Mouse (Mus musculus) thymus, adult 2 months (tissue): Measurements from ENCODE around the gene Hnrnph1. TPM values are rescaled to one million over a fixed set of nuclear protein-coding genes. Genes with fewer than 3 reads are reported as not detected.

Experiments used
- DNase-seq: peaks from one replicate; pipeline ENCODE4 v3.0.0; 2021
- H3K27ac ChIP-seq: fragments of 200-500 bp; 2 replicates; pipeline ENCODE4 v1.5.1; 2012; ENCODE audit warnings: low read length, control low read depth; ENCODE audit not compliant: control insufficient read depth, insufficient read depth
- H3K27me3 ChIP-seq: fragments of 200-500 bp; 2 replicates; pipeline ENCODE4 v1.6.1; 2012; ENCODE audit warnings: mild to moderate bottlenecking, low read length, moderate library complexity, mixed read lengths; ENCODE audit not compliant: control insufficient read depth, insufficient read depth
- H3K36me3 ChIP-seq: fragments of 200-500 bp; 2 replicates; pipeline ENCODE4 v1.6.1; 2012; ENCODE audit warnings: mild to moderate bottlenecking, low read length, moderate library complexity; ENCODE audit not compliant: control insufficient read depth, insufficient read depth
- H3K4me1 ChIP-seq: fragments of 200-500 bp; replicated peaks from 2 replicates; pipeline ENCODE4 v1.6.1; 2012; ENCODE audit warnings: low read length; ENCODE audit not compliant: control insufficient read depth, insufficient read depth
- H3K4me3 ChIP-seq: fragments of 200-500 bp; 2 replicates; pipeline ENCODE4 v1.5.1; 2012; ENCODE audit warnings: mild to moderate bottlenecking, low read length, control low read depth, moderate library complexity; ENCODE audit not compliant: control insufficient read depth, insufficient read depth
- CTCF ChIP-seq: fragments of 200-500 bp; IDR thresholded peaks from 2 replicates; pipeline ENCODE4 v1.5.1; 2012; ENCODE audit warnings: mild to moderate bottlenecking, control low read depth, low read length, moderate library complexity, borderline replicate concordance; ENCODE audit not compliant: control insufficient read depth, poor library complexity, insufficient read depth; ENCODE audit errors: extremely low read depth
- POLR2A ChIP-seq: fragments of 200-500 bp; IDR thresholded peaks from 2 replicates; pipeline ENCODE4 v1.6.1; 2012; ENCODE audit warnings: mild to moderate bottlenecking, low read length, control low read depth, moderate library complexity; ENCODE audit not compliant: control insufficient read depth, poor library complexity, insufficient read depth; ENCODE audit errors: extremely low read depth
- WGBS: fragments of 180-500 bp; shearing (Covaris S2); methylation state at CpG from one replicate; pipeline ENCODE4 v1.1.7; 2018; 5-methylcytosine and 5-hydroxymethylcytosine counted together
- polyA plus RNA-seq: library from polyadenylated mRNA; depleted of rRNA; stranded (reverse); fragments of >200 nt; gene quantifications from 2 replicates; pipeline ENCODE4 v1.2.3, GENCODE M21; 2012

Hnrnph1 gene
- polyA plus RNA-seq, 1 experiment = 164 TPM

DNA sequence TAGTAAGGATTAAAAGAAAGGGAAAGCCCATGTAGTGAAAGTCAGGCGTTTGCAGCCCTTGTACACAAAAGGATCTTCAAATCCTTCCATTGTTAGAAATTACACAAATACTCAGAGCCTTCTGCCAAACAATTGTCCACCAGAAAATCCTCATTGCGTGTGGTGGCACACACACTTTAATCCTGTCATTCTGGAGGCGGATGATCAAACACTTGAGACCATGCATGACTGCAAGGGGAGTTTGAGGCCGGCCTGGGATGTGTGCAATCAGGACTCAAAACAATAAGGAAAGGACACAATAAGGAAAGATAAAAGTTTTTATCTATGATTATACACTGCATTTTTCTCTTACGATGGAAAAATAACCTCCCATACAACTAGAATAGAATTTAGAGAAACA, 1.4 kb upstream of the Hnrnph1 start:
- DNase-seq = no peak
- 91% methylated on average over 5 of the region's 5 CpGs for WGBS
- TF ChIP-seq POLR2A (no peak), CTCF (no peak)
- no peak overlapping the region for H3K4me3 ChIP-seq
- no peaks in the 10 kb centered on the region for H3K27me3 ChIP-seq
- H3K27ac ChIP-seq = no peak overlapping the region
- H3K36me3 ChIP-seq = peaks cover 14% of the 10 kb centered on the region
- peaks cover 4% of the 10 kb centered on the region for H3K4me1 ChIP-seq

DNA sequence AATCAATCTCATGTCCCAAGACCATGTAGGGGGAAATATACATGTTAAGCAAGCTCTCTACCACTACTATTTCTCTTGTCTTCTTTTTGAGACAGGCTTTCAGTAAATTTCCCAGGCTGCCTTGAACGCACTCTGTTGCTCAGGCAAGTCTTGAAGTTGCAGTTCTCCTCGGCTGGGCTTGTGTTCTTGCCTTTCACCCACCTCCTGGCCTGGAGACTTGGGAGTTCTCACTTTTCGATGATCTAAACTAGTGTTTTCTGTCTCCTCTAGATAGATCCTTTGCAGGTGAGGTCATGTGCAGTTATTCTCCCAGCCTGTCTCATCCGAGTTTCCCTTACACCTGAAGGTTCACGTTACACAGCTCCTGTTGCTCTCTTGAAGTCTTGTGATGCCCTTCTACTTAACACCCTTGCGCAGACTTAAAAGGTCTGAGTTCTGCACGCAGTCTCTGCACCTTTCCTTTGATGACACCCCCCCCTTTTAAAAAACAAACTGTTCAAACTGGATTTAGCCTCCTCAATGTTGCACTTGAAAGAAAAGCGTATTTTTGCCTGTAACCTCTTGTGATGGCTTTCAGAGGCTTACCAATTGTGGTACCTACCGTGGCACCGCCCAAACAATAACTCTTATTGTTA, 517 bp upstream of the Hnrnph1 start:
- DNase-seq = peak; percentile 11
- Histone ChIP-seq H3K4me1 (peaks cover 4% of the 10 kb centered on the region), H3K27ac (peak overlapping the region; percentile 90), H3K4me3 (peak overlapping the region; percentile 77), H3K27me3 (no peaks in the 10 kb centered on the region), H3K36me3 (peaks cover 17% of the 10 kb centered on the region)
- TF ChIP-seq CTCF (no peak), POLR2A (no peak)
- 20% methylated on average over 10 of the region's 10 CpGs for WGBS

DNA sequence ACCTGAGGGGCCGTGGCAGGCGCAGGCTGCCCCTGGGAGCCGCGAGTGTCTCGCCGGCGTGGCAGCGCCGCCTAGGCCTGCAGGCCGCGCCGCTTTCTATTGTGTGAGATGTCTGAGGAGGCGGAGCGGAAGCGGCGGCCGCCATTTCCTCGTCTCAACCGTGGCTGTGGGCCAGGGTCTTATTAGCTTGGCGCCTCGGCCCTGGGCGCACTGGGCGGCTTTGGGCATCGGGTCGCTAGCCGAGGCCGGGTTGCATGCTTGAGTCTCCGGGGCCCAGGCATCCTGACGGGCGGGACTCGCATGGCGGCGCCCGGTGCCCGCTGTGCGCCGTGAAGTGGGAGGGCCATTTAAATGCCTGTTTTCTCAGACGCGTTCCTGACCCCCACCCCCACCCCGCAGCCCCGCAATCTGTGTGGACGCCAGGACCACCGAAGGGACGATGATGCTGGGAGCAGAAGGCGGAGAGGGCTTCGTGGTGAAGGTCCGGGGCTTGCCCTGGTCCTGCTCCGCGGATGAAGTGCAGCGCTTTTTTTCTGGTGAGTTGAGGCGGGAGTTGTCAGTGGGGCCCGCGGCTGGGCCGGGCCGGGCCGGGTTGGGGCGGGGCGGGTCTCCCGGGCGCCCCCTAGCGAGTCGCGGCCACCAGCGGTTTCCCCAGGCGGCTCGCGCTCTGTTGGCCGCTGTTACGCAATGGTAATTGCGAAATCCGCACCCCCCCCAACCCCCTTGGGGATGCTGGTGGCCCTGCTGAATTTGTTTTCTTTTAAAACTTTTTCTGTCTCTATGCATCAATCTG, 1.3 kb downstream of the Hnrnph1 start:
- H3K4me3 ChIP-seq = peak overlapping the region; percentile 90
- under 1% methylated on average over 71 of the region's 71 CpGs for WGBS
- H3K27me3 ChIP-seq = no peaks in the 10 kb centered on the region
- peaks cover 4% of the 10 kb centered on the region for H3K4me1 ChIP-seq
- TF ChIP-seq POLR2A (peak; percentile 57; the same call in 1 of the 2 replicates), CTCF (peak; percentile 91; the same call in 1 of the 2 replicates)
- peaks cover 32% of the 10 kb centered on the region for H3K36me3 ChIP-seq
- H3K27ac ChIP-seq = peak overlapping the region; percentile 96
- DNase-seq = peak; percentile 78

DNA sequence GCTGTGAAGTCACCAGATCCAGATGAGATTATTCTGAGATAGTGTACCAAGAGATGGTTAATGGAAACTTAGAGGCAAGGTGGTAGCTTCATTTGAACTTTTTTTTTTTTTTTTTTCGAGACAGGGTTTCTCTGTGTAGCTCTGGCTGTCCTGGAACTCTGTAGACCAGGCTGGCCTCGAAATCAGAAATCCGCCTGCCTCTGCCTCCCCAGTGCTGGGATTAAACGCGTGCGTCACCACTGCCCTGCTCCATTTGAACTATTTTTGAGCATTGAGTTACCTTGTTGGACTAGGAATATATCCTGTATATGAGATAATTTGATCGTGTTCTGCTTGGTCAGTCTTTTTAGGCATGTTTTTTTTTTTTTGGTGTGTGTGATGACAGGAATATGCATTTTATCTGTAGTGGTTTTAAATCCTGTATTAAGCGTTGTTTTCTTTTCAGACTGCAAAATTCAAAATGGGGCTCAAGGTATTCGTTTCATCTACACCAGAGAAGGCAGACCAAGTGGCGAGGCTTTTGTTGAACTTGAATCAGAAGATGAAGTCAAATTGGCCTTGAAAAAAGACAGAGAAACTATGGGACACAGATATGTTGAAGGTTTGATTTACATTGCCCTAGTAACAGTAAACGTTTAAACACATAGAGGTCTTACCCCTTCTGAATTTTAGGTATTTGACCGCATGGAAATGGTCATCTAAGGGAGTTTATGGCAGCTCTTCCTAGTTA, 2.4 kb downstream of the Hnrnph1 start:
- Histone ChIP-seq H3K27me3 (no peaks in the 10 kb centered on the region), H3K4me3 (peak overlapping the region; percentile 90; the same call in 1 of the 2 replicates), H3K27ac (no peak overlapping the region), H3K4me1 (peaks cover 4% of the 10 kb centered on the region), H3K36me3 (peaks cover 39% of the 10 kb centered on the region)
- no peak for DNase-seq
- no peak for TF ChIP-seq POLR2A
- no peak for TF ChIP-seq CTCF
- 50% methylated on average over 12 of the region's 12 CpGs for WGBS

DNA sequence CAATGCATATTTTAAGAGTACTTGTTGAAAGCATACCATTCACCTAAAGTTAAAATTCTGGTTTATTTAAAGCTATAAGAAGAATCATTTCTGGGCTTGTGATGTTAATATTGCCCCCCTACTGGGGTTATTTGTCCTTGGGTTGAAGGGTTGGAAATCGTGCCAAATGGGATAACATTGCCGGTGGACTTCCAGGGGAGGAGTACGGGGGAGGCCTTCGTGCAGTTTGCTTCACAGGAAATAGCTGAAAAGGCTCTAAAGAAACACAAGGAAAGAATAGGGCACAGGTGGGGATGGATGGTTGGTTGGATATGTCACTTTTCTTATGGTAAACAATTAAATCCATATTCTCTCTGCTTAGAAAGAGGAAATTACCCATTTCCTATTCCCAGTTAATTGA, 4.5 kb downstream of the Hnrnph1 start:
- WGBS = 39% methylated on average over 4 of the region's 4 CpGs
- H3K27ac ChIP-seq = no peak overlapping the region
- no peak overlapping the region for H3K4me3 ChIP-seq
- TF ChIP-seq CTCF = no peak
- TF ChIP-seq POLR2A = no peak
- DNase-seq = no peak
- peaks cover 1% of the 10 kb centered on the region for H3K4me1 ChIP-seq
- H3K27me3 ChIP-seq = no peaks in the 10 kb centered on the region
- peaks cover 57% of the 10 kb centered on the region for H3K36me3 ChIP-seq

DNA sequence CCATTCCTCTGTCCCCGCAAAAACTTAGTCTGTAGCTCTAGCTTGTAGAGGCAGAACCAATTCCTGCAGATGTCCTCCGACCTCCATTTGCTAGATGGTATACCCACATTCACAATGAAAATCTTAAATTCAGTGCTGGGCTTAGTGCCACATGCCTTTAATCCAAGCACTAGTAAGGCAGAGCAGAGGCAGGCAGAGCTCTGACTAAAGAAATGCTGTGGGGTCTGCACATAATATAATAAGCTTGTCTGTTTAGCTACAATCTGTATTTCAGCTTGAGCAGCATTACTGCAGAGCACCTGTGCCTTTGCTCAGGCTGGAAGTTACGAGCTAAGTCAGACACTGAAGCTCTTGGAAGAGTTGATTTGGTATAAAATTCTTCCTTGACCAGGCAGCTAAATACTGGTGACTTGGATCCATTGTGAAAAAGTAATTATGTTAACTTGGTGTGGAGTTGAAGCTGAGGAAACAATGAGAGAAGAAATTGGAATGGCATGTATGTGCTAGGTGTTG, 10.4 kb downstream of the Hnrnph1 start:
- H3K27ac ChIP-seq = no peak overlapping the region
- H3K36me3 ChIP-seq = peaks cover 51% of the 10 kb centered on the region
- H3K4me3 ChIP-seq = no peak overlapping the region
- no peak for DNase-seq
- WGBS = 96% methylated on average over 3 of the region's 3 CpGs
- H3K27me3 ChIP-seq = no peaks in the 10 kb centered on the region
- H3K4me1 ChIP-seq = no peaks in the 10 kb centered on the region
- TF ChIP-seq CTCF = no peak
- TF ChIP-seq POLR2A = no peak
